Mouse (Mus musculus): ENCODE data around the gene Snupn. TPM values are rescaled to one million over a fixed set of nuclear protein-coding genes. Genes with fewer than 3 reads are reported as not detected.
A peak's percentile ranks its signal among the peaks of the same experiment; 100 is the strongest.
"Not testable (repeated sequence)": the region's sequence is repeated elsewhere in the genome, so short reads cannot be mapped to it uniquely, and the experiment has no call there.

Gene Snupn
- polyA plus RNA-seq, 1 experiment, result 13.0 TPM

DNA sequence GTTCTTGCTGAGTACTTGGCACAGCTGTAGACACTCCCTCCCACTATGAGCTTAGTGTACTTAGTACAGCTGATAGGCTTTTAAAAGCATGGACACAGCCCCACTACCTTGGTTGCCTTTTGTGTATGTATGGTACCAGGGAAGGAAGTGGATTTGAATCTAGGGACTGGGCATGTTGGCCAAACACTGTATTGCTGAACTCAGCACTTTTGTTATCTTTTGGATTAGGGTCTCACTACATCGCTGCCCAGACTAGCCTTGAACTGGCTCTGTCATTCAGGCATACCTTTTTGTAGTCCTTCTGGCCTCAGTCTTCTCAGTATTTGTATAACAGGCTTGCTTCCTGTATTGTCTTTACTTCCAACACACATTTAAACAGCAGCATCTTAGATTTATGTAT is 20.1 kb upstream of the Snupn start:
- DNase-seq (ENCODE audit: low spot score), result no peak

DNA sequence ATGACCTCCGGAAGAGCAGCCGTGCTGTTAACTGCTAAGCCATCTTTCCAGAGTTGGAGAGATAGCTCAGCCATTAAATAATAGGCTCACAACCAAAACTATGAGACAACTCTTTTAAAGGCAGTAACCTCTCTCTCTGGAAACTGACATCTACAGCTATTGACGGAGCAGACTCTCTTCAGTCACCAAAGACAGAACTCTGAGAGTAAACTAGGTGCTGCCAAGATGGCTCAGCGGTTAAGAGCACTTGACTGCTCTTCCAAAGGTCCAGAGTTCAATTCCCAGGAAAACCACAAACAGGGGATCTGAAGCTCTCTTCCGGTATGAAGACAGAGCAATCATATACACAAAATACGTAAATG is 13.8 kb upstream of the Snupn start:
- no peak for DNase-seq (ENCODE audit: low spot score)

DNA sequence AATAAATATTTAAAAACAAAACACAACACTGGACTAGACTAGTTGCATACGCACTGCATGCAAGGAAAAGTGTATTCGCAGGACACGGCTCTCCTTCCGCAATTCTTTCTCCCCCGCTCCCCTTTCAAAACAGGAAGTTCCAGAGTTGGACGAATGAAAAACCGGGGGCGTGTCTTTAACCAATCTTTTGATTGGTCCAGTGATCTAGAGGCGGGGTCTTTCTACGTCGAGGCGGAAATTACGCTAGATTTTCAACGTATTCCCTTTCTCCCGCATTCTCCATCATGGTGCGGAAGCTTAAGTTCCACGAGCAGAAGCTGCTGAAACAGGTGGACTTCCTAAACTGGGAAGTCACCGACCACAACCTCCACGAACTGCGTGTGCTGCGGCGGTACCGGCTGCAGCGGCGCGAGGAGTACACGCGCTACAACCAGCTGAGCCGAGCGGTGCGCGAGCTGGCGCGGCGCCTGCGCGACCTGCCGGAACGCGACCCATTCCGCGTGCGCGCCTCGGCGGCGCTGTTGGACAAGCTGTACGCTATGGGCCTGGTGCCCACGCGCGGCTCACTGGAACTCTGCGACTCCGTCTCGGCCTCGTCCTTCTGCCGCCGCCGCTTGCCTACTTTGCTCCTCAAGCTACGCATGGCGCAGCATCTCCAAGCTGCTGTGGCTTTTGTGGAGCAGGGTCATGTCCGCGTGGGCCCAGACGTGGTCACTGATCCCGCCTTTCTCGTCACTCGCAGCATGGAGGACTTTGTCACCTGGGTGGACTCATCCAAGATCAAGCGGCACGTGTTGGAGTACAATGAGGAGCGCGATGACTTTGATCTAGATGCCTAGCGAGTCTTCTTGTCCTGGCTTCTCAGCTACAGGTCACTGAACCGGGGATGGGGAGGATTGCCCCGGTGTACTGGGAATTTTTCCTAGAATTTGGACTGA is 13.2 kb upstream of the Snupn start, which contains the start of gene Imp3:
Imp3 (plus strand) TSS at position 253 of the 938 bp plus-strand sequence.
- DNase-seq (ENCODE audit: low spot score), result peak; percentile 80

- no peak for DNase-seq (ENCODE audit: low spot score)
Measured at GRCm38 (mm10) chr9:56938374-56938773, 12.3 kb upstream of the Snupn start.

DNA sequence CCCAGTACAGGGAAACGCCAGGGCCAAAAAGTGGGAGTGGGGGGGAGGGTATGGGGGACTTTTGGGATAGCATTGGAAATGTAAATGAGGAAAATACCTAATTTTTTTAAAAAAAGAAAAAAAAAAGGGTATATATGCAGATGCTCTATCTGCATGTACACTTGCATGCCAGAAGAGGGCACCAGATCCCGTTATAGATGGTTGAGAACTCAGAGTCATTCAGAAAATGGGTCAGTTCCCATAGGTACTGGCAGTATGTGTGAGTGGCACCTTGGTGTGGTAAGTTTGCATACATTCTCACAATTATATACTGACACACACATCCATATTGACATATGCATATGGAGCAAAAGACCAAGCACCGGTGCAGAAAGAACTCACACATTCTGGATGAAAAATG is 3.2 kb upstream of the Snupn start:
- not testable (repeated sequence) for DNase-seq (ENCODE audit: low spot score)

DNA sequence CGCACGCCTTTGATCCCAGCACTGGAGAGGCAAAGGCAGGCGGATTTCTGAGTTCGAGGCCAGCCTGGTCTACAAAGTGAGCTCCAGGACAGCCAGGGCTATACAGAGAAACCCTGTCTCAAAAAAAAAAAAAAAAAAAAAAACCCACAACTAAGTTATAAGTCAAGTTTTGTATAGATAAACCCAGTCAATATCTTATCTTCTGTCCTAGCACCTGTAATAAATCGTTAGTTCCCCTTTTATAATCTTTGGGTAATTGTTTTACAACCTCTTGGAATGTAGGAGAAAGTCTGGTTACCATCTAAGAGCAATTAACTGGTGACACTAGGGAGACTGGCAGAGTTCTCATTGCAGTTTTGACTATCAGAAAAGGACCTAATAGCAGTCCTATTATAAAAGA is 2.0 kb upstream of the Snupn start:
- DNase-seq (ENCODE audit: low spot score), result not testable (repeated sequence)

DNA sequence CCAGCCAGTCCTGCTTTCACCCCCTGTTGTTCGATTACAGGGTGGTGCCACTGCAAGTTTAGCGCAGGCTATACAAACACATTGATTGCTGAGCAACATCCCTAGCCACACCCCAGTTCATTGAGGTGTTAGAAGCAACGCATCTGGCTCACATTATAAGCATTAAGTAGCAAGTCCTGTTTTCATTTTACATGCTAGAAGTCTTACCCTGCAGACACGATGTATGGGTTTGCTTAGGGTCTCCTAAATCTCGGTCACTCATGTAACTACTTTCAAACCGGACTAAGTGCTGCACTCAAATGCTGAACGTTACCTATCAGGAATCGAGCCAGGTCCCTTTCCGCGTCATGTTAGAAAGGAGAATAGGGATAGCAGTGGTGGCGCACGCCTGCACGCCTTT is 911 bp upstream of the Snupn start:
- DNase-seq (ENCODE audit: low spot score), result no peak

GRCm38 (mm10) chr9:56953562-56953961 is 2.9 kb downstream of the Snupn start:
- no peak for DNase-seq (ENCODE audit: low spot score)

GRCm38 (mm10) chr9:56956966-56957675 is 6.4 kb downstream of the Snupn start:
- no peak for DNase-seq (ENCODE audit: low spot score)

- DNase-seq (ENCODE audit: low spot score), result no peak
Measured at GRCm38 (mm10) chr9:56958689-56959088, 8.0 kb downstream of the Snupn start.

DNA sequence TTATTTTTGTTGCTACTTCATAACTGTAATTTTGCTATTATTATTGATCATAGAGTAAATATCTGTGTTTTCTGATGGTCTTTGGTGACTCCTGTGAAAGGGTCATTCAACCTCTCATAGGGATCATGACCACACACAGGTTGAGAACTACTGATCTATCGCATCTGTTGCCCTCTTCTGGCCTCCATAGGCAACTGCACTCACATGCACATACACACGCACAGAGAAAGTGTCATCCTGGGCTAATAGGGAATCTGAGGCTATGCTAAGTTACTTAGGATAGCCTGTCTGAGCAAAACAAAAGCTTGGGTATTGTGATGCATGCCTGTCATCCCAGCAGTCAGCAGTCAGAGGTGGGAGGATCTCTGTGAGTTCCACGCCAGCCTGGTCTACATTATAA is 10.9 kb downstream of the Snupn start:
- no peak for DNase-seq (ENCODE audit: low spot score)

- no peak for DNase-seq (ENCODE audit: low spot score)
Measured at GRCm38 (mm10) chr9:56970158-56970557, 19.5 kb downstream of the Snupn start.

GRCm38 (mm10) chr9:56973960-56974524 is 23.4 kb downstream of the Snupn start:
- no peak for DNase-seq (ENCODE audit: low spot score)

- no peak for DNase-seq (ENCODE audit: low spot score)
Measured at GRCm38 (mm10) chr9:56975199-56975598, 24.5 kb downstream of the Snupn start.

DNA sequence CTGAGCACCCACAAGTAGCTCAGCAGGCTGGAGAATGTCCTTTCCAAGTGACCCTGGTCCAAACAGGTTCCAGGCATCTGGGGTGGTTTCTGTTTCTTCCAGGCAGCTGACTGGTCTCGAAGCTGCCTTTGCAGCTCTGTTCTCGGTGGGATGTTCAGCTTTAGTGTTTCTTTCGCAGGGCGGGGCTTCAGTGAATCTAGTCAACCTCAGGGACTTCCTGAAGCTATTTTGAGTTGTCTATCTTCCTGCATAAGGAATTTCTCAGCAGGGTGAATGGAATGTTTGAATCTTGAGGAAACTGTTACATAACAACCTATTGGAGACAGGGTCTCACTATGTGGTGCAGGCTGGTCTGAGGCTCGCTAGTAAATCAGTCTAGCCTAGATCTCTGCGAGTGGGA is 29.5 kb downstream of the Snupn start:
- DNase-seq (ENCODE audit: low spot score), result no peak

DNA sequence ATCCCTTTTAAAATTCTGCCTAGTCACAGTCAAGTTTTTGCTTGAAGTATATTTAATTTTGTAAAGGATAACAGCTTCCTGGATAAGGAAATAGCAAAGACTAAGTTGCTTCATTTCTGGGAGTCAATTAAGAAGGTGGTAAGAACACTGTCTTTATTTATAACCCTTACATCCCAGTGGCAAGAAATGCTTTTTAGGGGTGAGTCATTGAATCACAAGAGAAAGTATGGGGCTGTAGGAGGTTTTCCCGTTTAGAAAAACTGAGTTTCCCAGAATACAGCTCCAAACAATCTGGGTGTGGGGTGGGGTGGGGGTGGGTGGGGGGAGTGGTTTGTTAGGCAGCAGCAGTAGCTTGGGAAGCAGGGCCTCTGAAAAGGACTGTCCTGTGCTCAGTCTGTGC is 30.8 kb downstream of the Snupn start:
- DNase-seq (ENCODE audit: low spot score), result no peak

- DNase-seq (ENCODE audit: low spot score), result peak; percentile 85
Measured at GRCm38 (mm10) chr9:56994286-56995197, 43.9 kb downstream of the Snupn start, which contains the start of gene Ptpn9. Ptpn9 (plus strand) TSS chr9:56994923.

GRCm38 (mm10) chr9:56995198-56996027 is 44.7 kb downstream of the Snupn start:
- peak; percentile 74 for DNase-seq (ENCODE audit: low spot score)

- DNase-seq (ENCODE audit: low spot score), result no peak
Measured at GRCm38 (mm10) chr9:56996028-56996346, 45.3 kb downstream of the Snupn start.

- DNase-seq (ENCODE audit: low spot score), result not testable (repeated sequence)
Measured at GRCm38 (mm10) chr9:56997206-56997605, 46.5 kb downstream of the Snupn start.

GRCm38 (mm10) chr9:57003011-57003410 is 52.3 kb downstream of the Snupn start:
- no peak for DNase-seq (ENCODE audit: low spot score)

Measured in urinary bladder, adult 2 months (tissue).